Mouse (Mus musculus) heart, postnatal 14 days (tissue): Measurements from ENCODE around the gene 1190002N15Rik. TPM values are rescaled to one million over a fixed set of nuclear protein-coding genes. Genes with fewer than 3 reads are reported as not detected.

ENCODE experiments used
- total RNA-seq, 2 experiments: library from RNA; stranded (reverse); gene quantifications; 2 replicates each; pipeline ENCODE4 v1.2.3; 2021

The 1190002N15Rik gene
- total RNA-seq, 2 experiments from 2014 or later: 27.3 to 27.5 TPM

Other genes starting within 250 kb of the 1190002N15Rik start
- gene Slc9a9, start 131.8 kb upstream of the 1190002N15Rik start, total RNA-seq: 1 to 10 TPM; 2.6 to 5.0 TPM